Mouse (Mus musculus) small intestine, adult 2 months (tissue): ENCODE data around the gene Ralbp1.

Experiments used
- CTCF ChIP-seq: fragments of 200-500 bp; IDR thresholded peaks from 2 replicates; pipeline ENCODE4 v1.5.1; 2012; ENCODE audit warnings: low read depth, mild to moderate bottlenecking, control low read depth, inconsistent platforms, low read length, moderate library complexity, mixed read lengths; ENCODE audit not compliant: insufficient replicate concordance, insufficient read length; ENCODE audit errors: extremely low read depth
- POLR2A ChIP-seq: fragments of 200-500 bp; IDR thresholded peaks from 2 replicates; pipeline ENCODE4 v1.6.1; 2012; ENCODE audit warnings: low read depth, mild to moderate bottlenecking, control low read depth, inconsistent platforms, low read length, moderate library complexity

- TF ChIP-seq POLR2A (no peak), CTCF (no peak)
These were observed 83.6 kb downstream of the Ralbp1 start for GRCm38 (mm10) chr17:65802026-65802425.
